Mouse (Mus musculus) gastrocnemius, postnatal 25 days (tissue): Measurements from ENCODE around the gene Olfr1130. TPM values are rescaled to one million over a fixed set of nuclear protein-coding genes. Genes with fewer than 3 reads are reported as not detected.
"Not testable (repeated sequence)": the region's sequence is repeated elsewhere in the genome, so short reads cannot be mapped to it uniquely, and the experiment has no call there.

Experiments used
- DNase-seq: peaks from one replicate; pipeline ENCODE4 v3.0.0; 2022
- long read RNA-seq, 2 experiments: library from polyadenylated mRNA; stranded (forward); transcript quantifications; one replicate each; pipeline ENCODE4 v2.0.0; 2021
- total RNA-seq, 2 experiments: library from RNA; stranded (reverse); gene quantifications; 1 replicate in 1 of 2; 2 replicates in 1 of 2; pipeline ENCODE4 v1.2.3; 2021

Olfr1130 gene
- total RNA-seq: not detected
- long read RNA-seq, experiment 1: 0 reads
- long read RNA-seq, experiment 2: 0 reads

GRCm38 (mm10) chr2:87605912-87606311 lies at the start of gene Olfr1130:
TSS of gene Olfr1130 (plus strand) at chr2:87606212.
- DNase-seq: not testable (repeated sequence)

- not testable (repeated sequence) for DNase-seq
Measured at GRCm38 (mm10) chr2:87573602-87574001, 32.4 kb upstream of the Olfr1130 start, which contains the start of gene Olfr1129. TSS of gene Olfr1129 (plus strand) at chr2:87573902.

GRCm38 (mm10) chr2:87626804-87627203 lies 20.8 kb downstream of the Olfr1130 start, which contains the start of gene Olfr1131:
TSS of gene Olfr1131 (plus strand) at chr2:87627104.
- no peak for DNase-seq

- DNase-seq: no peak
Measured at GRCm38 (mm10) chr2:87637435-87637834, 31.4 kb downstream of the Olfr1130 start, which contains the start of gene Olfr1132. TSS of gene Olfr1132 (minus strand) at chr2:87637535.

- DNase-seq: no peak
Measured at GRCm38 (mm10) chr2:87642441-87642840, 36.4 kb downstream of the Olfr1130 start.

GRCm38 (mm10) chr2:87647274-87647673 lies 41.3 kb downstream of the Olfr1130 start, which contains the start of gene Olfr1133:
TSS of gene Olfr1133 (minus strand) at chr2:87647374.
- DNase-seq: no peak

- no peak for DNase-seq
Measured at GRCm38 (mm10) chr2:87658360-87658759, 52.3 kb downstream of the Olfr1130 start, which contains the start of gene Olfr1134. TSS of gene Olfr1134 (minus strand) at chr2:87658460.

Other genes with a start within 250 kb of the Olfr1130 start
- gene Olfr1121, start 236.3 kb upstream of the Olfr1130 start, total RNA-seq: not detected
- gene Olfr1122, start 220.4 kb upstream of the Olfr1130 start, total RNA-seq: not detected
- not detected for gene Olfr1123, start 189.6 kb upstream of the Olfr1130 start, total RNA-seq
- not detected for gene Olfr1124, start 175.9 kb upstream of the Olfr1130 start, total RNA-seq
- not detected for gene Olfr1126, start 152.2 kb upstream of the Olfr1130 start, total RNA-seq
- gene Pramel7, start 109.1 kb upstream of the Olfr1130 start, total RNA-seq: not detected
- gene Pramel6, start 99.6 kb upstream of the Olfr1130 start, total RNA-seq: not detected
- gene Olfr153, start 74.4 kb upstream of the Olfr1130 start, total RNA-seq: not detected
- not detected for gene Olfr1128, start 60.7 kb upstream of the Olfr1130 start, total RNA-seq
- not detected for gene Olfr1129, start 32.3 kb upstream of the Olfr1130 start, total RNA-seq
- not detected for gene Olfr1131, start 20.9 kb downstream of the Olfr1130 start, total RNA-seq
- not detected for gene Olfr1132, start 31.3 kb downstream of the Olfr1130 start, total RNA-seq
- not detected for gene Olfr1133, start 41.2 kb downstream of the Olfr1130 start, total RNA-seq
- gene Olfr1134, start 52.2 kb downstream of the Olfr1130 start, total RNA-seq: not detected
- not detected for gene Olfr1135, start 67.5 kb downstream of the Olfr1130 start, total RNA-seq
- gene Olfr1136, start 87.7 kb downstream of the Olfr1130 start, total RNA-seq: not detected
- not detected for gene Olfr1137, start 107.0 kb downstream of the Olfr1130 start, total RNA-seq
- gene Olfr1138, start 133.8 kb downstream of the Olfr1130 start, total RNA-seq: not detected
- not detected for gene Olfr1140, start 137.5 kb downstream of the Olfr1130 start, total RNA-seq
- gene Olfr1141, start 147.8 kb downstream of the Olfr1130 start, total RNA-seq: not detected
- not detected for gene Olfr152, start 173.3 kb downstream of the Olfr1130 start, total RNA-seq
- gene Olfr1143, start 194.4 kb downstream of the Olfr1130 start, total RNA-seq: not detected
- gene Olfr1145, start 203.6 kb downstream of the Olfr1130 start, total RNA-seq: not detected
- gene Olfr1148, start 224.3 kb downstream of the Olfr1130 start, total RNA-seq: not detected
- not detected for gene Olfr1150-ps1, start 237.8 kb downstream of the Olfr1130 start, total RNA-seq
- gene Olfr1151, start 249.7 kb downstream of the Olfr1130 start, total RNA-seq: not detected